Mouse (Mus musculus) forebrain, postnatal 0 days (tissue): ENCODE measurements around the gene Nop10. TPM values are rescaled to one million over a fixed set of nuclear protein-coding genes. Genes with fewer than 3 reads are reported as not detected.
"Not testable (repeated sequence)": the region's sequence is repeated elsewhere in the genome, so short reads cannot be mapped to it uniquely, and the experiment has no call there.

Experiments
- ATAC-seq: fragments of 200-750 bp; cut with Nextera tagmentation; 2 replicates; pipeline ENCODE4 v1.8.0; 2017; ENCODE audit warnings: mild to moderate bottlenecking, moderate library complexity
- DNase-seq: peaks from one replicate; pipeline ENCODE4 v3.0.0-alpha.2; 2015
- H3K27ac ChIP-seq: fragments of 300-500 bp; sonication (generic); 2 replicates; pipeline ENCODE4 v1.5.1; 2014; ENCODE audit warnings: low read depth, mild to moderate bottlenecking, antibody characterized with exemption, low read length, moderate library complexity, mixed read lengths
- H3K27me3 ChIP-seq: fragments of 300-500 bp; sonication (generic); 2 replicates; pipeline ENCODE4 v1.6.1; 2014; ENCODE audit warnings: mild to moderate bottlenecking, low read length, mixed read lengths; ENCODE audit not compliant: insufficient read depth
- H3K36me3 ChIP-seq: fragments of 300-500 bp; sonication (generic); 2 replicates; pipeline ENCODE4 v1.6.1; 2014; ENCODE audit warnings: mild to moderate bottlenecking, moderate library complexity; ENCODE audit not compliant: insufficient read depth
- H3K4me1 ChIP-seq: fragments of 300-500 bp; sonication (generic); 2 replicates; pipeline ENCODE4 v1.6.1; 2014; ENCODE audit warnings: antibody characterized with exemption; ENCODE audit not compliant: insufficient read depth
- H3K4me2 ChIP-seq: fragments of 300-500 bp; sonication (generic); 2 replicates; pipeline ENCODE4 v1.6.1; 2014; ENCODE audit warnings: low read depth, mild to moderate bottlenecking, moderate library complexity
- H3K4me3 ChIP-seq: fragments of 300-500 bp; sonication (generic); 2 replicates; pipeline ENCODE4 v1.5.1; 2014; ENCODE audit warnings: low read depth, low read length, mixed read lengths
- H3K9ac ChIP-seq: fragments of 300-500 bp; sonication (generic); 2 replicates; pipeline ENCODE4 v1.6.1; 2014; ENCODE audit warnings: mild to moderate bottlenecking
- H3K9me3 ChIP-seq: fragments of 300-500 bp; sonication (generic); 2 replicates; pipeline ENCODE4 v1.6.1; 2016; ENCODE audit warnings: low read length
- CTCF ChIP-seq: sonication (generic); IDR thresholded peaks from 2 replicates; pipeline ENCODE4 v1.5.1; 2016; ENCODE audit warnings: antibody characterized with exemption, control low read depth, low read depth
- WGBS: fragments of 180-500 bp; shearing (Covaris S2); extraction: QIAGEN DNeasy Blood & Tissue Kit; methylation state at CpG from one replicate; pipeline ENCODE4 v1.1.7; 2014; 5-methylcytosine and 5-hydroxymethylcytosine counted together
- polyA plus RNA-seq: library from polyadenylated mRNA; unstranded; fragments of >200 nt; fragmentation: Nextera tagmentation; extraction: Ambion mirVana; gene quantifications from 2 replicates; pipeline ENCODE4 v1.2.1, GENCODE M21; 2015
- total RNA-seq: library from RNA; depleted of rRNA; stranded (reverse); fragments of >200 nt; gene quantifications from 2 replicates; pipeline ENCODE4 v1.2.3, GENCODE M21; 2014

Nop10 gene
- total and polyA plus RNA-seq, 2 experiments from 2014 or later, result 95.1 to 160 TPM

DNA sequence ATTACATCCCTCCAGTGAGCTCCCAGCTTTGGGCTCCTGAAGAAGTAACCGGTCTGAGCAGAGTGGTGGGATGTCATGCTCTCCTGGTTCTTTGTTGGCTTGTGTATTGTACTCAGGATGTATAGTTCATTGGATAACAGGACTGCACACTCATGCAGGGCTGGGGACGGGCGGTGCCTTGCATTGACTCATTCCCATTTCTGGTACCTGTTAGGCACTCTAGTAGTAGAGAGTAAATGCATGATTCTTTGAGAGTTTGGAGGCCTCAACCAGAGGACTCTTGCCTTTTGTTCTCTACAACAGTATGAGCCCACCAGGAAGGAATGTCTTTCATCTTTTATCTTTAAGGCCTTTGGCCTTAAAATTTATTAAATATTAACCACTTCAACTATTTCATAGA lies 15.1 kb downstream of the Nop10 start:
- no peak overlapping the region for H3K9ac ChIP-seq
- TF ChIP-seq CTCF, result no peak
- no peaks in the 10 kb centered on the region for H3K4me1 ChIP-seq
- H3K4me3 ChIP-seq, result no peak overlapping the region
- no peaks in the 10 kb centered on the region for H3K36me3 ChIP-seq
- no peak for DNase-seq
- no peak overlapping the region for H3K27ac ChIP-seq
- H3K9me3 ChIP-seq, result no peaks in the 10 kb centered on the region
- H3K4me2 ChIP-seq, result no peak overlapping the region
- ATAC-seq, result no peak
- H3K27me3 ChIP-seq, result no peaks in the 10 kb centered on the region
- WGBS, result 94% methylated on average over 3 of the region's 3 CpGs

DNA sequence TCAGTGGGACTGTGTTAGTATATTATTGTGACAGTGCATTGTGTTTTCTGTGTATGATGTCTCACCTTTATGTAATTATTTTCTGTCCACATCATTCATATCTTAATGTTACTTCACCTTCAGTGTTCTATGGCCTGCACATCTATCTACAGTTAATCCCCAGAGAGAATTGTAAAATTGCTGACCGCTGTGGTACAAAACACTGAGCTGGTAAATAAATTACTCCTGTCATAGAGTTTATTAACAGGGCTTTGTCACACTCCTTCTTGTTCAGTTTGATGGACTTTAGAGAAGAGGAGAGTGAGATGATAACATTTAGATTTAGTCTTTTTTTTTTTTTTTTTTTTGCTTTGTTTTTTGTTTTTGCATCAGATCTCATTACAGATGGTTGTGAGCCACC lies 21.1 kb downstream of the Nop10 start:
- H3K4me2 ChIP-seq, result no peak overlapping the region
- 0 out of 2 replicates have a peak, but pooled peaks cover 3% of the 10 kb centered on the region for H3K4me1 ChIP-seq
- ATAC-seq, result no peak
- no peaks in the 10 kb centered on the region for H3K36me3 ChIP-seq
- no peak overlapping the region for H3K4me3 ChIP-seq
- no peak for DNase-seq
- no peak overlapping the region for H3K27ac ChIP-seq
- no peaks in the 10 kb centered on the region for H3K27me3 ChIP-seq
- 100% methylated on average over 1 of the region's 1 CpGs for WGBS
- H3K9me3 ChIP-seq, result no peaks in the 10 kb centered on the region
- TF ChIP-seq CTCF, result no peak
- H3K9ac ChIP-seq, result no peak overlapping the region

DNA sequence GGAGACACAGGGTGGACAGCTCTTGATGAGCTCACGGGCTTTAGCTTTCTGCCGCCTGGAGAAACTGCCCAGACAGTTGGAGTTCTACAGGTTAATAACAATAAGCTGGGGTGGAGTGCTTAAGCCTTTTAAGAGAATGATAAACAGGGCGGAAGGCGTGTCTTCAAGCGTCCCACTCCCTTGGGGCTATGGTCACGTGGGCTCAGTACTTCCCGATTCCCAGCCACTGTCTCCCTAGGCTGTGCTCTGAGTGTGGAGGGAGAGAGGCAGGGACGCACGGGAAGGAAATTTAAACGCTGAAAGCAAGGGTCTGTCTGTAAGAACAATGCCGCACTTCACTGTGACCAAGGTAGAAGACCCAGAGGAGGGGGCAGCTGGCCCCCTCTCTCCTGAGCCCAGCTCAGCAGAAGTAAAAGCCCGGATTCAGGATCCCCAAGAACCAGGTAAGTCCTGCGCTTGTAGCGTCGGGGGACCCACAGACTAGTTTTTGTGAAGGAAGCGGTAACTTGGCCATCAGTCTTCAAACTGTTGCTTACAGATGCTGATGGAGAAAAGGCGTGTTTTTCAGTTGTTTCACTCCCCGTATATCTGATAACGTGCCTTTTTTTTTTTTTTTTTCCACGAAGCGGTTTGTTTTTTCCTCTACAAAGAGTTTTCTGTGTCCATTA lies 22.8 kb downstream of the Nop10 start:
- H3K4me2 ChIP-seq, result peak overlapping the region; percentile 74
- 0 out of 2 replicates have a peak, but pooled peaks cover 3% of the 10 kb centered on the region for H3K4me1 ChIP-seq
- DNase-seq (peak; percentile 32), ATAC-seq (peak; percentile 86)
- no peaks in the 10 kb centered on the region for H3K9me3 ChIP-seq
- no peak for TF ChIP-seq CTCF
- peak overlapping the region; percentile 48; the same call in 1 of the 2 replicates for H3K9ac ChIP-seq
- H3K36me3 ChIP-seq, result no peaks in the 10 kb centered on the region
- no peak overlapping the region for H3K27ac ChIP-seq
- H3K27me3 ChIP-seq, result no peaks in the 10 kb centered on the region
- 2% methylated on average over 21 of the region's 21 CpGs for WGBS
- peak overlapping the region; percentile 33 for H3K4me3 ChIP-seq

DNA sequence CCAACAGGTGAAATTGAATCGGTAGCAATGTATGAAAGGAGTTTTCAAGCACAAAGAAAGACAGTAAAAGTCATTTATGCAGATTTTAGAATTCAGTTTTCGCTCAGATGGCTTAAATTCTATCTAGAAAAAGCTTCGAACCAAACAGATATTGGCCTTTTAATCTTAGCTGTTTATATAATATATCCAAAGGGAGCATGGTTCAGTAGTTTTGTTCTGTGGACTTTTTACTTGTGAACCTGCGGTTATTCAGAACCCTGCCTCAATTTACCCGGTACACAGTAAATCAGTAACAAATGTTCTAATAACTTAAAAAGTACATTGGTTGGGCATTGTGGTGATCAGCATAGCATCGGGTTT lies 23.3 kb downstream of the Nop10 start:
- no peak for TF ChIP-seq CTCF
- no peaks in the 10 kb centered on the region for H3K27me3 ChIP-seq
- H3K4me2 ChIP-seq, result peak overlapping the region; percentile 74
- H3K9ac ChIP-seq, result peak overlapping the region; percentile 48; the same call in 1 of the 2 replicates
- ATAC-seq, result no peak
- WGBS, result 56% methylated on average over 6 of the region's 6 CpGs
- no peak overlapping the region for H3K27ac ChIP-seq
- H3K4me3 ChIP-seq, result peak overlapping the region; percentile 33; the same call in 1 of the 2 replicates
- H3K36me3 ChIP-seq, result no peaks in the 10 kb centered on the region
- H3K4me1 ChIP-seq, result 0 out of 2 replicates have a peak, but pooled peaks cover 3% of the 10 kb centered on the region
- no peaks in the 10 kb centered on the region for H3K9me3 ChIP-seq
- DNase-seq, result no peak

DNA sequence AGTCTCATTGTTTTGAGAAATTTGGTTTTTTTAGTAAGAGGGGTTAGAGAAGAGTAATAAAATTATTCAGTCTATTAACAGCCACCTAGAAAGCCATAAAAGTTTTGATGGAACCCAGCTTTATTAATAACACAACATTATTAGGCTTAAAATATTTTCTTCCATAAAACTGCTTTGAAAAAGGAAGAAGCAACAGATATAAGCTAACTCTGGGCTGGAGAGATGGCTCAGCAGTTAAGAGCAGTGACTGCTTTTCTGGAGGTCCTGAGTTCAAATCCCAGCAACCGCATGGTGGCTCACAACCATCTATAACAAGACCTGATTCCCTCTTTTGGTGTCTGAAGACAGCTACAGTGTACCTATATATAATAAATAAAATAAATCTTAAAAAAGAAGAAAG lies 24.3 kb downstream of the Nop10 start:
- not testable (repeated sequence) for H3K4me2 ChIP-seq, H3K9ac ChIP-seq, H3K9me3 ChIP-seq, H3K4me1 ChIP-seq, H3K4me3 ChIP-seq, H3K36me3 ChIP-seq, H3K27ac ChIP-seq, ATAC-seq, H3K27me3 ChIP-seq, DNase-seq
- WGBS, result 100% methylated on average over 1 of the region's 1 CpGs

DNA sequence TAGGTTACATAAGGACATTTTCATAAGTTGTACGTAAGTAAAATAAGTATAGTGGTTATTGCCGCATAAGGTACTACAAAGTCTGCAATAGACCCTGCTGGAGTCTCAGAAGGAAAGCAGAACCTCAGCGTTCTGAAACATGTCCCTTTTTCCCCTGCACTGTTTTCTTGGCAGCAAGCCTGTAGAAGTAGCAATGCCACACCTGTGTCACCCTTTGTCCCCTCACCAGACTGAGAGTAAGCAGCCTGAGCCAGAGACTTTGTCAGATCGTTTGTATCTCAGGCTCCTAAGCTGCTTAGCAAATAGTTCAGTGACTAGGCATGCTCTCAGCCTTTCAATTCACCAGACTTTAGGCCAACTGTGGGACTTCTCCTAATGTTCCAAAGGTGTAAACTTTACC lies 25.3 kb downstream of the Nop10 start:
- ATAC-seq, result no peak
- no peak for TF ChIP-seq CTCF
- H3K9me3 ChIP-seq, result no peaks in the 10 kb centered on the region
- no peak overlapping the region for H3K4me2 ChIP-seq
- 56% methylated on average over 4 of the region's 4 CpGs for WGBS
- H3K27me3 ChIP-seq, result no peaks in the 10 kb centered on the region
- no peak overlapping the region for H3K27ac ChIP-seq
- H3K9ac ChIP-seq, result no peak overlapping the region
- no peaks in the 10 kb centered on the region for H3K36me3 ChIP-seq
- no peak for DNase-seq
- no peak overlapping the region for H3K4me3 ChIP-seq
- H3K4me1 ChIP-seq, result 0 out of 2 replicates have a peak, but pooled peaks cover 3% of the 10 kb centered on the region

DNA sequence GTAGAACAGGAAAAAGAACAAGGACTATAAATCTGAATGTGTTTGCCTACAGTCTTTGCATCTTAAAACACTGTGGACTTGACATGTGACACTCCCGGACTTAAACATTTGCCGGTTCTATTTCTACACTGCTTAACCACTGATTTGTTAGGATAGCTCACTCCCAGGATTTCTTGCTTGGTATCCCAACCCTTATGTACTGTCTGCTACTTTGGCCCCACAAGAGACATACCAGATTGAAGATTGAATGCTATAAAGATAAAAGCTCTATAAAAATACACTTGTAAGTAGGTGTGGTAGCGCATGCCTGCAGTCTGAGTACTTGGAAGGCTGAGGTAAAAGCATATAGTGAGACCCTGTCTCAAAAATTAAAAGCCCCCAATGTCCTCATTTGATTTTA lies 27.8 kb downstream of the Nop10 start:
- no peak for DNase-seq
- WGBS, result 90% methylated on average over 3 of the region's 3 CpGs
- no peak for TF ChIP-seq CTCF
- 0 out of 2 replicates have a peak, but pooled peaks cover 2% of the 10 kb centered on the region for H3K4me1 ChIP-seq
- no peak for ATAC-seq
- H3K9me3 ChIP-seq, result no peaks in the 10 kb centered on the region
- no peak overlapping the region for H3K27ac ChIP-seq
- H3K27me3 ChIP-seq, result no peaks in the 10 kb centered on the region
- H3K4me2 ChIP-seq, result no peak overlapping the region
- H3K4me3 ChIP-seq, result no peak overlapping the region
- no peaks in the 10 kb centered on the region for H3K36me3 ChIP-seq
- no peak overlapping the region for H3K9ac ChIP-seq
